Mouse (Mus musculus) hindbrain, embryonic 11.5 days (tissue): Measurements from ENCODE around the gene Eno4. TPM values are rescaled to one million over a fixed set of nuclear protein-coding genes. Genes with fewer than 3 reads are reported as not detected.

Source experiments
- ATAC-seq: fragments of 200-750 bp; cut with Nextera tagmentation; 2 replicates; pipeline ENCODE4 v1.8.0; 2017; ENCODE audit warnings: mild to moderate bottlenecking, moderate TSS enrichment, moderate library complexity; ENCODE audit not compliant: low FRiP score
- DNase-seq: peaks from one replicate; pipeline ENCODE4 v3.0.0-alpha.2; 2015; ENCODE audit warnings: low spot score
- H3K27ac ChIP-seq: fragments of 300-500 bp; sonication (generic); 2 replicates; pipeline ENCODE4 v1.5.1; 2014; ENCODE audit warnings: mild to moderate bottlenecking, low read depth, low read length
- H3K27me3 ChIP-seq: fragments of 300-500 bp; sonication (generic); 2 replicates; pipeline ENCODE4 v1.6.1; 2014; ENCODE audit warnings: mild to moderate bottlenecking, low read length, moderate library complexity, mixed read lengths; ENCODE audit not compliant: control insufficient read depth, insufficient read depth
- H3K36me3 ChIP-seq: fragments of 300-500 bp; sonication (generic); 2 replicates; pipeline ENCODE4 v1.6.1; 2014; ENCODE audit warnings: mild to moderate bottlenecking, low read length, moderate library complexity, mixed read lengths; ENCODE audit not compliant: control insufficient read depth, insufficient read depth
- H3K4me1 ChIP-seq: fragments of 300-500 bp; sonication (generic); replicated peaks from 2 replicates; pipeline ENCODE4 v1.6.1; 2014; ENCODE audit warnings: low read length, mixed read lengths; ENCODE audit not compliant: control insufficient read depth, insufficient read depth
- H3K4me2 ChIP-seq: fragments of 300-500 bp; sonication (generic); replicated peaks from 2 replicates; pipeline ENCODE4 v1.6.1; 2014; ENCODE audit warnings: mild to moderate bottlenecking, low read depth, low read length
- H3K4me3 ChIP-seq: fragments of 300-500 bp; sonication (generic); 2 replicates; pipeline ENCODE4 v1.5.1; 2014; ENCODE audit warnings: low read depth, low read length
- H3K9ac ChIP-seq: fragments of 300-500 bp; sonication (generic); 2 replicates; pipeline ENCODE4 v1.6.1; 2014; ENCODE audit warnings: low read depth, low read length
- H3K9me3 ChIP-seq: fragments of 300-500 bp; sonication (generic); 2 replicates; pipeline ENCODE4 v1.6.1; 2016; ENCODE audit warnings: low read length; ENCODE audit not compliant: control insufficient read depth
- WGBS: fragments of 180-500 bp; shearing (Covaris S2); extraction: QIAGEN DNeasy Blood & Tissue Kit; methylation state at CpG from one replicate; pipeline ENCODE4 v1.1.7; 2014; 5-methylcytosine and 5-hydroxymethylcytosine counted together
- polyA plus RNA-seq: library from polyadenylated mRNA; unstranded; fragments of >200 nt; fragmentation: Nextera tagmentation; extraction: Ambion mirVana; gene quantifications from 2 replicates; pipeline ENCODE4 v1.2.1, GENCODE M21; 2014

Gene Eno4
- polyA plus RNA-seq, 1 experiment from 2014 or later = 0.54 TPM

DNA sequence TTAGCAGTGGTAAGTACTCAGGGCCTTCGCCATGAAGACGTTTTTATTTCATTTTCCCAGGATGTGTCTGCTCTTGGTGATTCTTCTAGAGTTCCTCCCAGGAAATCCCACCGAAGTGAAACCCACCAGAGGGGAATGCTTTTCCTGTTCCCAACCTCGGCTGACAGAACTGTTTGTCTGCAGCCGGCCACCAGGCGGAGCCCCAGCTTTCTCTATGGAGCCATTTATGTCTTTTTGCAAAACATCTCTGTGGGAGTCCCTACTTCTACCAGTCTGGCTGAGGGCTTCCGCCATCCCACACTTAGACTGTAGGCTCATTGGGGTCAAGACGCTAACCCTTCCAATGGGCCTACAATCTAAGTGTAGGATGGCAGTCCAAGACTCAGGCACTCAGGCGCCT lies 31.8 kb upstream of the Eno4 start:
- Histone ChIP-seq H3K9ac (peak overlapping the region; percentile 50), H3K36me3 (no peaks in the 10 kb centered on the region), H3K27ac (no peak overlapping the region), H3K4me2 (peak overlapping the region; percentile 56), H3K9me3 (no peaks in the 10 kb centered on the region), H3K4me1 (no peaks in the 10 kb centered on the region), H3K4me3 (peak overlapping the region; percentile 32), H3K27me3 (peaks cover 5% of the 10 kb centered on the region; the same call in 1 of the 2 replicates)
- ATAC-seq = peak; percentile 61
- DNase-seq = peak; percentile 89
- 10% methylated on average over 9 of the region's 9 CpGs for WGBS

- 94% methylated on average over 6 of the region's 6 CpGs for WGBS
- no peak for DNase-seq
- ATAC-seq = no peak
- H3K4me2 ChIP-seq = no peak overlapping the region
- H3K4me3 ChIP-seq = no peak overlapping the region
- H3K9ac ChIP-seq = no peak overlapping the region
- no peaks in the 10 kb centered on the region for H3K4me1 ChIP-seq
- peaks cover 5% of the 10 kb centered on the region; the same call in 1 of the 2 replicates for H3K27me3 ChIP-seq
- no peak overlapping the region for H3K27ac ChIP-seq
- no peaks in the 10 kb centered on the region for H3K36me3 ChIP-seq
- H3K9me3 ChIP-seq = no peaks in the 10 kb centered on the region
Observed at GRCm38 (mm10) chr19:58913301-58913700, 29.9 kb upstream of the Eno4 start.

DNA sequence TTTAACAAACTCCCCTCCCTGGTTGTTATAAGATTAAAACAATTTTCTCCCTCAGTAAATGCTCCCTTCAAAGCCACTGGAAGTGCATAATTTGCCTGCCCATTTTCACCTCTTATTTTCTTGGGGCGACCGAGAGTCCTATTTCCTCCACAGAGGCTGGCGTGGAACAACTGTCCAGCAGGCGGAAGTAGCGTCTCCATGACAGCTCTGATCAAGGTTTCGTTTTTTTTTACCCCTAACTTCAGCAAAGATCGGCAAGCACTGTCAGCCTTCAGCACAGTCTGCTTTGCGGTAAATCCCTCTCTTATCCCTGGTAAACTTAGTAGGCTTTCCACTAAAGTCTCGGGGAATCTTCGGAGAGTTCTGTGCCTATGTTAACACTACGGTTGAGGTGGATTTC lies 24.6 kb upstream of the Eno4 start:
- H3K4me1 ChIP-seq = no peaks in the 10 kb centered on the region
- H3K9me3 ChIP-seq = no peaks in the 10 kb centered on the region
- H3K27ac ChIP-seq = no peak overlapping the region
- ATAC-seq = no peak
- WGBS = 13% methylated on average over 11 of the region's 11 CpGs
- H3K27me3 ChIP-seq = peaks cover 4% of the 10 kb centered on the region; the same call in 1 of the 2 replicates
- H3K4me3 ChIP-seq = no peak overlapping the region
- H3K36me3 ChIP-seq = no peaks in the 10 kb centered on the region
- no peak overlapping the region for H3K9ac ChIP-seq
- no peak for DNase-seq
- no peak overlapping the region for H3K4me2 ChIP-seq

DNA sequence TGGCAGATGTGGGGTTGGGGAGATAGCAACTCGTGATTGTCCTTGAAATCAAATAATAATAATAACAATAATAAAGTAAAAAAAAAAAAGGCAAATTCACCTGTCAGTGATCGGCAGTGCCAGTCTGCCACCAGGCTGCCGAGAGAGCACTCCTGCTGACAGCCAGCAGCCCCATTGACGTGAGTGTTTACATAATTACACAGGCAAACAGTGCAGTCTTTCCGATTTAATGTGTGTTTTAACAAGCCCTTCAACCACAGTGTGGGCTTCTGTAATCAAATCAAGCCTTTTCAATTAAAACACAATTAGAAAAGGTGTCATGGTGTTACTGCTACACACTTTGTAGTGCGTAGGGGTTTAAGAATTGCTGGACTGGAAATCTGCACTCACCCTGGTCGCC lies 24.1 kb upstream of the Eno4 start:
- Histone ChIP-seq H3K9ac (no peak overlapping the region), H3K4me2 (no peak overlapping the region), H3K27me3 (peaks cover 4% of the 10 kb centered on the region; the same call in 1 of the 2 replicates), H3K4me3 (no peak overlapping the region), H3K27ac (no peak overlapping the region), H3K9me3 (no peaks in the 10 kb centered on the region), H3K36me3 (no peaks in the 10 kb centered on the region), H3K4me1 (no peaks in the 10 kb centered on the region)
- DNase-seq (no peak), ATAC-seq (no peak)
- 29% methylated on average over 7 of the region's 7 CpGs for WGBS

GRCm38 (mm10) chr19:58931081-58931800 lies 12.0 kb upstream of the Eno4 start:
- H3K4me3 ChIP-seq = no peak overlapping the region
- DNase-seq (peak; percentile 41), ATAC-seq (0 out of 2 replicates have a peak, but pooled peaks have one; percentile 27)
- H3K4me2 ChIP-seq = no peak overlapping the region; the same call in 1 of the 2 replicates
- H3K4me1 ChIP-seq = peaks cover 5% of the 10 kb centered on the region; the same call in 1 of the 2 replicates
- WGBS = 12% methylated on average over 16 of the region's 16 CpGs
- H3K36me3 ChIP-seq = no peaks in the 10 kb centered on the region
- peaks cover 55% of the 10 kb centered on the region for H3K27me3 ChIP-seq
- no peaks in the 10 kb centered on the region for H3K9me3 ChIP-seq
- no peak overlapping the region for H3K27ac ChIP-seq
- no peak overlapping the region for H3K9ac ChIP-seq

DNA sequence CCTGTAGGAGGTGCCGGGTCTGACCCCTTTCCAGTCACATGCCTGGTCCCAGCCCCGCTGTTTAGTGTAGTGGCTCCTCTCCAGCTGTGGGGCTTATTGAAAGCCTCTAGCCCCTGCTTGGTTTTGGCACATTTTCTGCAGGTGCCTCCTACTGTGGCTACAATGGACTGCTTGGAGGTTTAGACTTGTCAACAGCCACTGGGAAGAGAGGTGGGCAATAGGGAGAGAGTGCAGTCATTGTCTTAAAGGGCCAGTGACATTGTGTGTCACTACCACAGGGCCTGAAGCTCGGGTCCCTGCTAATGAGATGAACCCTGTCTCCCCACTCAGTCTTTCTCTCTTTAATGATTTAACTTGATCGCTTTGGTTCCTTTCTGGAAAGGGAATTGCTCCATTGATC lies 10.2 kb upstream of the Eno4 start:
- DNase-seq (peak; percentile 21), ATAC-seq (no peak)
- Histone ChIP-seq H3K4me2 (no peak overlapping the region), H3K9ac (no peak overlapping the region), H3K4me3 (no peak overlapping the region), H3K27me3 (peaks cover 49% of the 10 kb centered on the region), H3K4me1 (peaks cover 5% of the 10 kb centered on the region; the same call in 1 of the 2 replicates), H3K36me3 (no peaks in the 10 kb centered on the region), H3K27ac (no peak overlapping the region), H3K9me3 (no peaks in the 10 kb centered on the region)
- 2% methylated on average over 4 of the region's 4 CpGs for WGBS

DNA sequence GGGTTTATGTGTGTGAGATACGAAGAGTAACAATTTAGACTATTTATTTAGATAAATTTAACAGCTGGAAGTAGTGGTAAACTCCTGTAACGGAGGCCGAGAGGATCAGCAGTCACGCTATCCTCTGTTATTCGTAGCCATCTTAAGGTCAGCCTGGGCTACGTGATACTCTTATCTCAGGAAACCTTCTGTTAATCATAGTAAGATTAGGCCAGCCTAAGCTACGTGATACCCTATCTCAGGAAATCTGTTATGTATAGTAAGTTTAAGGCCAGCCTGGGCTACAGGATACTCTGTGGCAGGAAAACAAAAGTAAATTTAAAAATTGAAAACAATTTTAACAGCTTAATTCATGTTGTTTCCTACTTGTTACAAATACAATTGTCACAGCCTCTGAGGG lies 2.7 kb downstream of the Eno4 start:
- Histone ChIP-seq H3K9ac (no peak overlapping the region), H3K4me2 (no peak overlapping the region), H3K36me3 (no peaks in the 10 kb centered on the region), H3K27me3 (peaks cover 4% of the 10 kb centered on the region; the same call in 1 of the 2 replicates), H3K27ac (no peak overlapping the region), H3K4me3 (no peak overlapping the region), H3K4me1 (peaks cover 2% of the 10 kb centered on the region; the same call in 1 of the 2 replicates), H3K9me3 (no peaks in the 10 kb centered on the region)
- WGBS = 85% methylated on average over 7 of the region's 7 CpGs
- ATAC-seq (no peak), DNase-seq (no peak)

GRCm38 (mm10) chr19:58951521-58951920 lies 8.3 kb downstream of the Eno4 start:
- H3K9ac ChIP-seq = no peak overlapping the region
- H3K4me2 ChIP-seq = no peak overlapping the region
- no peak for ATAC-seq
- H3K36me3 ChIP-seq = no peaks in the 10 kb centered on the region
- H3K9me3 ChIP-seq = no peaks in the 10 kb centered on the region
- H3K4me3 ChIP-seq = no peak overlapping the region
- peaks cover 5% of the 10 kb centered on the region; the same call in 1 of the 2 replicates for H3K27me3 ChIP-seq
- H3K4me1 ChIP-seq = no peaks in the 10 kb centered on the region
- DNase-seq = no peak
- H3K27ac ChIP-seq = no peak overlapping the region
- 93% methylated on average over 3 of the region's 3 CpGs for WGBS

DNA sequence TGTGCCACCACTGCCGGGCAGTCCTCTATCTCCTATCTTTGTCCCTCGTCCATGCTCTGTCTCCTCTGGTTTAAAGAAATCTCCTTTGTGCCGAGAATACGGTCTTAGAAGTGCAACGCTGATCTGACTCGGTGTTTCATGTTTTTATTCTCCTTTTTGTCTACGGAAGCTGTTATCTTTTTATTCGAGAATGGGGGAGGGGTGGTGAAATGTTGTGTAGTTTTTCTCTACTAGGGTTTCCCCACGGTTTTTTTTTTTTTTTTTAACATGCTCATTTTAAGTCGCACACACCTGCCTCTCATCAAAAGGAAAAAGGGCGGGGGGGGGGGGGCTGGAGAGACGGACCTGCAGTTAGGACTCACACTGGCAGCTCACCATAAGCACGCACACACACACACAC lies 9.0 kb downstream of the Eno4 start:
- Histone ChIP-seq H3K9me3 (no peaks in the 10 kb centered on the region), H3K27me3 (peaks cover 5% of the 10 kb centered on the region; the same call in 1 of the 2 replicates), H3K4me2 (no peak overlapping the region), H3K9ac (no peak overlapping the region), H3K36me3 (no peaks in the 10 kb centered on the region), H3K4me1 (no peaks in the 10 kb centered on the region), H3K4me3 (no peak overlapping the region), H3K27ac (no peak overlapping the region)
- ATAC-seq = no peak
- DNase-seq = no peak
- 81% methylated on average over 11 of the region's 13 CpGs for WGBS
